Mouse (Mus musculus): ENCODE measurements at regions not wholly inside any gene's neighbourhood (a gene's known extent, or its start where the extent isn't known, plus 50 kb on each side); places are given as distances from the start of the nearest gene placed in this dataset.

DNA sequence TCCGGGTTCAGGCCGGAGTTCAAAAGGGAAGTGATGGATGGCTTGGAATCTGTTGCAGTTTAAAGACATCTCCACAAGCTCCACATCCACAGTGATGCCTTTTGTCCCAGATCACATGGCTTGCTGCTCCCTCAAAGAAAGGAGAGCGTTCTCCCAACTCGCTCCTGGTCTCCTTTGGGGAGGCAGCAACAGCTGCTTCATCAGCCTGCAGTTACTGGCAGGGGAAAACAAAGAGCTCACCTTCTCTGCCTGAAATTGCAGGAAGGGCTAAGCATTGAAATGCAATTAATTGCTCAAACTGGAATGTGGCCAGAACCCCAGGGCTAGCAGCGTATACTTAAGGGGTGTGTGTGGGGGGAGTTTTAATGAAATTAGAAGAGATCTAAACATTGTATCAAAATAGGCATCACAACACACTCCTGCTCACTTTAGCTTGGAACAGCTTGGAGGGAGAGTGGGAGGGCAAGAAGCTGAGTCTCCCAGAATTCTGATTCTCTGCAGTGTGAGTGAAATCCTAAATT, 126.3 kb upstream of the Lrig3 start:
- Histone ChIP-seq H3K4me1 (peaks cover 5% of the 10 kb centered on the region; the same call in 1 of the 2 replicates), H3K9ac (no peak overlapping the region), H3K9me3 (no peaks in the 10 kb centered on the region), H3K36me3 (no peaks in the 10 kb centered on the region), H3K4me3 (no peak overlapping the region), H3K4me2 (peak overlapping the region; percentile 5; the same call in 1 of the 2 replicates), H3K27me3 (replicated peaks) (peaks cover 29% of the 10 kb centered on the region; the same call in 1 of the 2 replicates), H3K27ac (replicated peaks) (no peak overlapping the region)
- no peak for ATAC-seq (ENCODE audit: extremely low read depth, insufficient number of reproducible peaks, low FRiP score, low TSS enrichment)
- 21% methylated on average over 5 of the region's 5 CpGs for WGBS

DNA sequence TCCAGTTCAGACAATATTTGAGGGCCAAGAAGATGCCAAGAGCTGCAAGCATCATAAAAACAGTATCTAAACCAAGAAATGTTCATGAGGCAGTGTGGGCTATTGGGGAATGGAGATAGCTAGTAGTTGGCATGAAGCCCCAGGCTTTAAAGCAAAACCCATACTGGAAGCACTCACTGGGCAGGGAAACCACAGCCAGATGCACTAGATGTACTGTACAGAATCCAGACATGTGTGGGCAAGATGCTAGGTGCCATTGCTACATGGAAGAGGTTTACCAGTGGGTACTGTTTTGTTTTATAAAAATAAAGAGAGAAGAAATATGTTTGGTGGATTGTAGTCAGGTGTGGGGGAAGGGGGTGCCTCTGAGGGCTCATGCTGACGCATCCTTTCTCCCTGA, 125.6 kb upstream of the Lrig3 start:
- 72% methylated on average over 1 of the region's 1 CpGs for WGBS
- no peak for ATAC-seq (ENCODE audit: extremely low read depth, insufficient number of reproducible peaks, low FRiP score, low TSS enrichment)

DNA sequence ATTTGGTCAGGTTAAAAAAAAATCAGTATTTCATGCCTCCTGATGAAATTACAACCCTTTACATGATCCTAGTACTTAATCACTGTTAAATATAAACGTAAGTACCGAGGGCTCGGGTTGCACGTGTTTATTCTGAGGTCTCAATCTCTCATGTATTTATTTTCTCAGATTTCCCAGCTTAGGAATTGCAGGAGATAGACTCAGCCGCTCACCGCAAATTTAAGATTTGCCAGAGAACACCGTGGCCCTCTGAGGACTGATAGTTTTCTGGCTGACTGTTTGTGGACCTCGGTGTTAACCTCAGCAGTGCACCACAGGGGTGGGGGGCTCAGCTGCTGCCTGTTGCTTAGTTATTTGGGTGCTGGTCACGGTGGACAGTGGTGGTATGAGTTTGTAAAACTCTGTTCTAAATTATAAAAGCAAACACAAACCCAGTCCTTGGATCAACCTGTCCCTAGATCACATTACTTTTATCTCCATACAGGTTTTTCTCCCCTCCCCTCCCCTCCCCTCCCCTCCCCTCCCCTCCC, 121.6 kb upstream of the Lrig3 start:
- Histone ChIP-seq H3K27ac (replicated peaks) (no peak overlapping the region), H3K4me3 (no peak overlapping the region), H3K4me2 (no peak overlapping the region), H3K4me1 (peaks cover 11% of the 10 kb centered on the region), H3K36me3 (no peaks in the 10 kb centered on the region), H3K27me3 (replicated peaks) (peaks cover 20% of the 10 kb centered on the region; the same call in 1 of the 2 replicates), H3K9me3 (no peaks in the 10 kb centered on the region), H3K9ac (no peak overlapping the region)
- 40% methylated on average over 9 of the region's 9 CpGs for WGBS
- no peak for ATAC-seq (ENCODE audit: extremely low read depth, insufficient number of reproducible peaks, low FRiP score, low TSS enrichment)

More for the DNA sequence above, 125.6 kb upstream of the Lrig3 start:
- H3K4me2 ChIP-seq: no peak overlapping the region
- H3K9ac ChIP-seq: no peak overlapping the region
- H3K9me3 ChIP-seq: no peaks in the 10 kb centered on the region
- peaks cover 29% of the 10 kb centered on the region; the same call in 1 of the 2 replicates for H3K27me3 ChIP-seq (replicated peaks)
- no peaks in the 10 kb centered on the region for H3K36me3 ChIP-seq
- peaks cover 11% of the 10 kb centered on the region for H3K4me1 ChIP-seq
- no peak overlapping the region for H3K27ac ChIP-seq (replicated peaks)
- no peak overlapping the region for H3K4me3 ChIP-seq

DNA sequence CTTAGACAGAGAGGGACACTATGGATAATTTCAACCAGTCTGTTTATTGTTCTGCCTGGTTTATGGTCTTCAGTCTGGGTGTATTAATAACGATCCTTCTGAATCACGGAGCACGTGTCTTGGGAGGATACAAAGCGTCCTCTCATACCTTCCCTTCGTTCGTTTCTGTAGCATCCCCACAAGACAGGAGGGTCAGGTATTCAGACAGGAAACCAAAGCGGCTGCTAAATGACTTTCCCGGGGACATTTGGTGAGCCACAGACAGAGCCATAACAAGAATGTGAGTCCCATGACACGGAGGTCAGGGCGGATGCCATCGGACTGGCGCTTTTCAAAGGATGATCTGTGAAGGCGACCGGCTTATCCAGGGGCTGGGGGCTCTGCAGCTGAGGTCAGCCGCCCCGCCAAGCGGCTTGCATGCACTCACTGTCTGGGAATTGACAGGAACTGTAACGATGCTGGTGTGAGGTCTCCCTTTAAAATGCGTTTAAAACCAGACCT, 120.9 kb upstream of the Lrig3 start:
- H3K9me3 ChIP-seq: no peaks in the 10 kb centered on the region
- H3K27me3 ChIP-seq (replicated peaks): peaks cover 13% of the 10 kb centered on the region; the same call in 1 of the 2 replicates
- H3K4me3 ChIP-seq: peak overlapping the region; percentile 31
- ATAC-seq (ENCODE audit: extremely low read depth, insufficient number of reproducible peaks, low FRiP score, low TSS enrichment): no peak
- peak overlapping the region; percentile 62 for H3K4me2 ChIP-seq
- H3K36me3 ChIP-seq: no peaks in the 10 kb centered on the region
- H3K4me1 ChIP-seq: peaks cover 8% of the 10 kb centered on the region
- 7% methylated on average over 19 of the region's 19 CpGs for WGBS
- H3K27ac ChIP-seq (replicated peaks): no peak overlapping the region
- H3K9ac ChIP-seq: no peak overlapping the region

DNA sequence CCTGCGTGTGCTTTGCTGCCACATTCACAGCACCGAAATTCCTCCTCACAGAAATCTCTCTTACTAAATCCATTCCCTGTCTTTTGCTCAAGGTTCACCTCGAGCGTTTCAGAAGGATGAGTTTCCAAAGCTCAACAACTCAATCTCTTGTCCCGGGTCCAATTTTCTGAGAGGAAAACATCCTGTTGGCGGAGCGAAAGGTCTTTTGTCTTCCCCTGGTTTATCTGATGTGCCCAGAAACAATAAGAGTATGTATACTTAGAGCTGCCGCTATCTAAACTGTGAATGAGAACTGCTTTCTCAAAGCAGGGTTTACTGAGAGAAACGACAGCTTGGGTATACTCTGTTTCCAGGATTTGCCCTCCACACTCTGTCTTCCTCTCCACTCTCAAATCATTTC, 115.6 kb upstream of the Lrig3 start:
- Histone ChIP-seq H3K4me2 (peak overlapping the region; percentile 27; the same call in 1 of the 2 replicates), H3K27me3 (replicated peaks) (0 out of 2 replicates have a peak, but pooled peaks cover 4% of the 10 kb centered on the region), H3K4me3 (no peak overlapping the region), H3K9me3 (no peaks in the 10 kb centered on the region), H3K4me1 (peaks cover 5% of the 10 kb centered on the region; the same call in 1 of the 2 replicates), H3K36me3 (no peaks in the 10 kb centered on the region), H3K27ac (replicated peaks) (no peak overlapping the region), H3K9ac (no peak overlapping the region)
- no peak for ATAC-seq (ENCODE audit: extremely low read depth, insufficient number of reproducible peaks, low FRiP score, low TSS enrichment)
- WGBS: 38% methylated on average over 9 of the region's 9 CpGs

DNA sequence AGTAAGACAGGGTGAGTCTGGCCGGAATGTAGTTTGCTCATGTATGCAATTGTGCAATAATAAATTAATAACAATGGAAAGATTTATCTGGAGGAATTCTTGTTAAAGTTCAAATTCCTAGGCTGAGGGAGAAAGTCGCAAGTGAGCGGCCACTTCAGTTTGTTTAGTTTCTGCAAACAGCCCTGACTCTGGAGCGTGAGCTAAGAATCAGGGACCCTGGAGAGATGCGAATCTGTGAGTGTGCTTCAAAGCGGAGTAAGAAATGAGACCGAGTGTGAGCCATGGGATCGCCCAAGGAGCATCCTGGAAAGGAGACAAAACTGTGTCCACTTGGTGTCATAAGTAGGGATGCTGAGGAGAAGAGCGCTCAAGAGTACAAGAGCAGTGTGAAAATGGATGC, 104.2 kb upstream of the Lrig3 start:
- no peak overlapping the region for H3K9ac ChIP-seq
- 75% methylated on average over 9 of the region's 9 CpGs for WGBS
- H3K27me3 ChIP-seq (replicated peaks): peaks cover 3% of the 10 kb centered on the region
- no peak overlapping the region for H3K4me2 ChIP-seq
- H3K27ac ChIP-seq (replicated peaks): no peak overlapping the region
- H3K4me1 ChIP-seq: no peaks in the 10 kb centered on the region
- no peaks in the 10 kb centered on the region for H3K36me3 ChIP-seq
- no peak for ATAC-seq (ENCODE audit: extremely low read depth, insufficient number of reproducible peaks, low FRiP score, low TSS enrichment)
- H3K9me3 ChIP-seq: no peaks in the 10 kb centered on the region
- no peak overlapping the region for H3K4me3 ChIP-seq

DNA sequence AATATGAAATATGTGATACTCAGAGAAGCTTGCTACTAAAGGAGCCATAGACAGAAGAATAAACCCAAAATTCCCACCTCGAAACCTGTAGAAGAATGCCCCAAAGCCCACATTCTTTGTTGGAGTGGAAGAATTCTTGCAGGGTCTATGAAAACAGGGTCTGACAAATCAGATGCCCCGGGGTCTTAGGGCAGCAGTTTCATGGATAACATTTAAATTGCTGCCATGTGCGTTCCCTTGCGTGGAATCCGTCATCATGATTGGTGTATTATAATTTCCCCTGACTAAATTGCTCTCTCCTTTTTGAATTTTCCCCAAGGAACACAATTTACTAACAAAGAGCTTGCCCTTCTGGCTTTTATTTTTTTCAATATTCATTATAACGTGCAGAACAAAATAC, 99.6 kb upstream of the Lrig3 start:
- no peak overlapping the region for H3K9ac ChIP-seq
- no peak overlapping the region for H3K4me3 ChIP-seq
- WGBS: 76% methylated on average over 6 of the region's 6 CpGs
- ATAC-seq (ENCODE audit: extremely low read depth, insufficient number of reproducible peaks, low FRiP score, low TSS enrichment): no peak
- H3K27ac ChIP-seq (replicated peaks): no peak overlapping the region
- H3K4me1 ChIP-seq: no peaks in the 10 kb centered on the region
- no peak overlapping the region for H3K4me2 ChIP-seq
- H3K9me3 ChIP-seq: no peaks in the 10 kb centered on the region
- H3K36me3 ChIP-seq: no peaks in the 10 kb centered on the region
- H3K27me3 ChIP-seq (replicated peaks): no peaks in the 10 kb centered on the region; the same call in 1 of the 2 replicates

DNA sequence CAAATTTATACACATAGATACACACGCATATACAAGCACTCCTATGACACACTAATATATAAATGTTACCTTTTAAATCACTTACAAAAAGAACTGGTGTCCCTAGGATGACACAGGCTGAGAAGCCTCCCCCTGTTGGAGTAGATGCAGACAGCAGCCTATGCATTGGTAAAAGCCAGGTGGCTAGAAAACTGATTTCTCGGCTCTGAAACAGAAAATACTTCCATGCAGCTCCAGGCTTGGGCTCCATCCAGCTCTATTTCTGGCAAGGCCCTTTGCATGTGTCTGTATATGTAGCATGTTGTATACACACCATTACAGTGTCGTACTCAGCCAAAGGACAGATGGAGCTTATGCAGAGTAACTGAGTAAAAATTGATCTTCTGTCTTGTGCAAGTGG, 81.4 kb upstream of the Lrig3 start:
- H3K4me1 ChIP-seq: no peaks in the 10 kb centered on the region
- H3K36me3 ChIP-seq: no peaks in the 10 kb centered on the region
- H3K27ac ChIP-seq (replicated peaks): no peak overlapping the region
- no peaks in the 10 kb centered on the region for H3K27me3 ChIP-seq (replicated peaks)
- no peak overlapping the region for H3K4me3 ChIP-seq
- no peak overlapping the region for H3K9ac ChIP-seq
- H3K9me3 ChIP-seq: 0 out of 2 replicates have a peak, but pooled peaks cover 4% of the 10 kb centered on the region
- H3K4me2 ChIP-seq: no peak overlapping the region
- ATAC-seq (ENCODE audit: extremely low read depth, insufficient number of reproducible peaks, low FRiP score, low TSS enrichment): no peak
- 63% methylated on average over 3 of the region's 3 CpGs for WGBS

DNA sequence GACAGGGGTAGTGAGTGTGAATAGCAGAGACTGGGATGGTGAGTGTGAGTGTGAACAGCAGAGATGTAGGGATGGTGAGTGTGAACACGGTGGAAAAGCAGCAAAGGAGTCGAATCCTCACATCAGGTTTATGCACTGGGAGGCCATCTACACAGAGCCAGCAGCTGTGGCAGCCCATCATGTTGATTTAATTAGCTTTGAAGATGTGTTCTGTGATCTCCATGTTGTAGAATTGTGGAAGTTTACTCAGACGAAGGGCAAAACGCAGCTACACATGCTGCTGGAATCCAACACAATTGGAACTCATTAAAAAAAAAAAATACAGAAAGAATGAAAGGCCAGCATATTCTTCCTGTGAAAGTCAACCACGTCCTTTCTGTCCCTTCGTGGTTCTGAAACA, 80.2 kb upstream of the Lrig3 start:
- 56% methylated on average over 6 of the region's 6 CpGs for whole genome bisulfite sequencing
- Histone ChIP-seq H3K36me3 (no peaks in the 10 kb centered on the region), H3K4me2 (no peak overlapping the region), H3K27me3 (replicated peaks) (no peaks in the 10 kb centered on the region), H3K9me3 (0 out of 2 replicates have a peak, but pooled peaks cover 4% of the 10 kb centered on the region), H3K27ac (replicated peaks) (no peak overlapping the region), H3K9ac (no peak overlapping the region), H3K4me1 (no peaks in the 10 kb centered on the region), H3K4me3 (no peak overlapping the region)
- ATAC-seq (ENCODE audit: extremely low read depth, insufficient number of reproducible peaks, low FRiP score, low TSS enrichment): no peak

DNA sequence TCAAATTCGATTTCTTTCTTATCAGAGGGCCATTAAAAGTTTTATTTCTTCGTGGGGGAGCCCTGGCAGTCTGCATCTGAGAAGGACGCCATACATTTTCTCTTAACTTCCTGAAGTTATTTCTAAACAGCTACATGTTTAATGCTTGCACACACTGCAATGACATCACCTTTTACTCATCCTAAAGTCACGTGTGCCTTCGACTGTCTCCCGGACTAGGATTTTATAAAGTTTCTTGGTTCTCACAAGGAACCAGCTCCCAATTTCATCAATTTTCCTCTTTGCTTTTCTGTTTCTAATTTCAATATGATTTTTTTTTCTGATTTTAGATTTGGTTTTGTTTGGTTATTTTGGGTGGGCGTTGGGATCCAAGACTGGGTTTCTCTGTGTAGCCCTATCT, 73.8 kb upstream of the Lrig3 start:
- ATAC-seq (ENCODE audit: extremely low read depth, insufficient number of reproducible peaks, low FRiP score, low TSS enrichment): no peak
- H3K4me1 ChIP-seq: no peaks in the 10 kb centered on the region
- H3K36me3 ChIP-seq: no peaks in the 10 kb centered on the region
- H3K27me3 ChIP-seq (replicated peaks): no peaks in the 10 kb centered on the region
- 77% methylated on average over 7 of the region's 7 CpGs for WGBS
- H3K27ac ChIP-seq (replicated peaks): no peak overlapping the region
- H3K9ac ChIP-seq: no peak overlapping the region
- H3K4me2 ChIP-seq: no peak overlapping the region
- 0 out of 2 replicates have a peak, but pooled peaks cover 4% of the 10 kb centered on the region for H3K9me3 ChIP-seq
- H3K4me3 ChIP-seq: no peak overlapping the region

DNA sequence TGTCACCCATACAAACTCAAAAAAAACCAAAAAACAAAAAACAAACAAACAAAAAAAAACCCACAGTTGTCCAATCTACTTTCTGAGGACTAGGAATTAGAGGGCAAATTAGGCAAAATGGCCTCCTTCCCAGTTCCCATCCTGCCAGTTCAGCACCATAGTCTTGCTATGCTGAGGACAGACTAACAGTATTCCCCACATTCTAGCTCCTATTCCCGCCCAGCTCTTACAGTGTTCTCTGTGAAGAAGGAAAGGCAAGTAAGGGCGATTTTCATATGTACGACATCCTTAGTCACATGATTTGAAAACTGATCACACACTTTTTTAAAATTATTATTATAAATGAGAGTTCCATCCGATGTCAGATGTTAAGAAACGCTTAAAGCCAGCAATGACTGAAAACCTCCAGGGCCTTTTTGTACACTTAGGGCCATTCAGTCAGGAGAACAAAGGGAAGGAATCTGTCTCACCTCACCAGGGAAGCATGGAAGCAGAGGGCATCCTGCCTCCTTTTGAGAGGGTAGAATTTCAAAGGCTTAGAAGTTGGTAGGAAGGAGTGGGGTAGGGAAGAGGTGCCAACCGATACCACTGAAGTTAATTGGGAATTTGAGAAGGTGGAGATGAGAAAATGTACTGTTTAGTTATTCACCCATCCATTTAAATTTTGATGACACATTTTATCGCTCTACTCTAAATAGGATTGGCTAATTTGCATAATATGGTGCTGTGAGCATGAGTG, 70.1 kb upstream of the Lrig3 start:
- WGBS: 57% methylated on average over 7 of the region's 7 CpGs
- Histone ChIP-seq H3K4me2 (no peak overlapping the region), H3K4me1 (no peaks in the 10 kb centered on the region), H3K4me3 (no peak overlapping the region), H3K9ac (no peak overlapping the region), H3K9me3 (peaks cover 6% of the 10 kb centered on the region; the same call in 1 of the 2 replicates), H3K36me3 (no peaks in the 10 kb centered on the region), H3K27ac (replicated peaks) (no peak overlapping the region), H3K27me3 (replicated peaks) (no peaks in the 10 kb centered on the region)
- ATAC-seq (ENCODE audit: extremely low read depth, insufficient number of reproducible peaks, low FRiP score, low TSS enrichment): no peak

All from heart, embryonic 13.5 days (tissue).